Mouse (Mus musculus): ENCODE data around the gene Pnpla5. TPM values are rescaled to one million over a fixed set of nuclear protein-coding genes. Genes with fewer than 3 reads are reported as not detected.
A peak's percentile ranks its signal among the peaks of the same experiment; 100 is the strongest.

Gene Pnpla5
- total and polyA plus RNA-seq, 3 experiments: not detected

DNA sequence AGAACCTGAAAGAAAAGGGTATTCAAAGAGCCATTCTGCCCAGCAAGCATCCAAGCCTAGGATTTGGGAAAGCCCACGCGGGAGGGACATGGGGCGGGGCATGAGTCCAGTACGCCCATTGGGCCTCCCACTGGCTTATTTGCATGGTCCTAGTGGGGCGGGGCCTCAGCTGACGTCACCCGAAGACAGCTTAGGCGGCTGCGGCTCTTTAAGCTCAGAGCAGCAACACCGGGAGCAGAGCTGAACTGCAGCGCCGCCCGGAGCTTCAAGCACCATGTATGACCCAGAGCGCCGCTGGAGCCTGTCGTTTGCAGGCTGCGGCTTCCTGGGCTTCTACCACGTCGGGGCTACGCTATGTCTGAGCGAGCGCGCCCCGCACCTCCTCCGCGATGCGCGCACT is 44.6 kb upstream of the Pnpla5 start, which contains the start of gene Pnpla3:
TSS of gene Pnpla3 (plus strand) at position 238 of the 400 bp plus-strand sequence.
- Histone ChIP-seq H3K9ac (ENCODE audit: insufficient read depth, low read depth) (peak within 1 kb of the TSS; percentile 12; the same call in 1 of the 2 replicates), H3K9me3 (replicated peaks; ENCODE audit: low read length) (peaks cover 4% of the 10 kb centered on the region), H3K4me2 (ENCODE audit: insufficient read depth, low read depth, poor library complexity, severe bottlenecking) (peak within 1 kb of the TSS; percentile 79), H3K27me3 (replicated peaks) (peaks cover 39% of the 10 kb centered on the region), H3K36me3 (replicated peaks in 1 of 2; ENCODE audit: control insufficient read depth in 1 of 2, insufficient read depth in 1 of 2, low read length in 1 of 2) (no peaks in the 10 kb centered on the region), H3K27ac (ENCODE audit: insufficient read depth, low read depth) (peak within 1 kb of the TSS; percentile 26), H3K4me3 (replicated peaks in 1 of 3; ENCODE audit: low read depth in 2 of 3, low read length in 2 of 3, poor library complexity in 1 of 3) (peak within 1 kb of the TSS; percentile 32 to 76 (median 57)), H3K4me1 (ENCODE audit: control insufficient read depth in 1 of 2, insufficient read depth in 2 of 2) (peaks cover 5 to 26% of the 10 kb centered on the region in 2 experiments; a peak in 3 of 4 replicates), H3K79me2 (replicated peaks; ENCODE audit: control insufficient read depth, extremely low read depth, insufficient read depth, poor library complexity, severe bottlenecking) (no peaks in the 10 kb centered on the region)
- dilution Hi-C loops (cut with MboI; ENCODE audit: extremely low pct_ligation_motif_present, extremely low pct_unique_long_range_greater_than_20kb, low sequenced_read_pairs) (no loop called here), in situ Hi-C loops (cut with MboI; ENCODE audit: low pct_ligation_motif_present, low pct_unique_long_range_greater_than_20kb, low sequenced_read_pairs) (no loop called here)
- TF ChIP-seq MXI1 (IDR thresholded peaks at IDR 0.05; ENCODE audit: low read depth, low read length) (peak; percentile 70; the same call in 1 of the 2 replicates), CHD2 (IDR thresholded peaks at IDR 0.05; ENCODE audit: low read length) (no peak), ZNF384 (IDR thresholded peaks at IDR 0.05; ENCODE audit: low read depth, low read length) (no peak), MAX (IDR thresholded peaks at IDR 0.05; ENCODE audit: low read length) (peak; percentile 37; the same call in 1 of the 2 replicates), JUND (conservative IDR thresholded peaks at IDR 0.05; ENCODE audit: low read depth, low read length) (peak; percentile 38; the same call in 1 of the 2 replicates), POLR2A (IDR thresholded peaks at IDR 0.05; ENCODE audit: low read depth, low read length) (peak; percentile 96), USF2 (conservative IDR thresholded peaks at IDR 0.05; ENCODE audit: low read depth, low read length) (no peak), HCFC1 (IDR thresholded peaks at IDR 0.05; ENCODE audit: low read depth, low read length) (peak; percentile 12; the same call in 1 of the 2 replicates), ZC3H11A (IDR thresholded peaks at IDR 0.05; ENCODE audit: low read depth, low read length) (no peak), NELFE (IDR thresholded peaks at IDR 0.05; ENCODE audit: low read depth, low read length) (peak; percentile 83), KAT2A (IDR thresholded peaks at IDR 0.05; ENCODE audit: insufficient replicate concordance, low read length) (no peak), CHD1 (IDR thresholded peaks at IDR 0.05; ENCODE audit: low read depth, low read length) (no peak), BHLHE40 (IDR thresholded peaks at IDR 0.05; ENCODE audit: low read depth, low read length) (peak; percentile 22; the same call in 1 of the 2 replicates), GABPA (IDR thresholded peaks at IDR 0.05; ENCODE audit: insufficient replicate concordance, low read depth, low read length) (no peak), TBP (conservative IDR thresholded peaks at IDR 0.05; ENCODE audit: low read depth, low read length) (peak; percentile 81), SMC3 (IDR thresholded peaks at IDR 0.05; ENCODE audit: low read depth, low read length) (peak; percentile 19; the same call in 1 of the 2 replicates), E2F4 (IDR thresholded peaks at IDR 0.05; ENCODE audit: insufficient replicate concordance, low read depth, low read length) (no peak), EP300 (IDR thresholded peaks at IDR 0.05; ENCODE audit: low read length) (no peak), SIN3A (IDR thresholded peaks at IDR 0.05; ENCODE audit: low read length) (peak; percentile 22), IRF4 (IDR thresholded peaks at IDR 0.05; ENCODE audit: low read depth, low read length) (peak; percentile 55; the same call in 1 of the 2 replicates), ZKSCAN1 (IDR thresholded peaks at IDR 0.05; ENCODE audit: borderline replicate concordance, low read depth, low read length) (no peak), MAZ (IDR thresholded peaks at IDR 0.05; ENCODE audit: low read depth, low read length) (peak; percentile 65; the same call in 1 of the 2 replicates), RAD21 (IDR thresholded peaks at IDR 0.05; ENCODE audit: low read depth, low read length) (peak; percentile 29), UBTF (IDR thresholded peaks at IDR 0.05; ENCODE audit: low read depth, low read length) (no peak), ZMIZ1 (IDR thresholded peaks at IDR 0.05; ENCODE audit: low read depth, low read length) (peak; percentile 86), JUN (IDR thresholded peaks at IDR 0.05; ENCODE audit: insufficient read depth, low read depth, low read length) (0 out of 2 replicates have a peak, but pooled peaks have one; percentile 7), TCF12 (IDR thresholded peaks at IDR 0.05; ENCODE audit: low read depth, low read length) (peak; percentile 84), CTCF (conservative IDR thresholded peaks at IDR 0.05 in 1 of 2, IDR thresholded peaks at IDR 0.05 in 1 of 2; ENCODE audit: low read depth in 2 of 2, low read length in 2 of 2) (peak in 1 of 2 experiments; percentile 50; a peak in 2 of 4 replicates), NRF1 (IDR thresholded peaks at IDR 0.05; ENCODE audit: low read depth, low read length) (no peak), MYC (IDR thresholded peaks at IDR 0.05; ENCODE audit: low read depth, low read length) (no peak), ETS1 (conservative IDR thresholded peaks at IDR 0.05; ENCODE audit: low read depth, low read length) (peak; percentile 39; the same call in 1 of the 2 replicates), RCOR1 (conservative IDR thresholded peaks at IDR 0.05; ENCODE audit: low read depth, low read length) (no peak), USF1 (IDR thresholded peaks at IDR 0.05; ENCODE audit: low read depth, low read length) (no peak), MEF2A (IDR thresholded peaks at IDR 0.05; ENCODE audit: borderline replicate concordance, low read depth, low read length) (no peak), POLR2AphosphoS2 (IDR thresholded peaks at IDR 0.05; ENCODE audit: low read depth, low read length) (no peak), MAFK (IDR thresholded peaks at IDR 0.05; ENCODE audit: insufficient replicate concordance, low read length) (no peak), PAX5 (IDR thresholded peaks at IDR 0.05; ENCODE audit: low read length) (no peak), ELF1 (IDR thresholded peaks at IDR 0.05; ENCODE audit: low read depth, low read length) (peak; percentile 43)
- DNase-seq (ENCODE audit: extremely low read depth): peak; percentile 92
